Mouse (Mus musculus) CH12.LX (cell line): ENCODE measurements around the gene Car8. TPM values are rescaled to one million over a fixed set of nuclear protein-coding genes. Genes with fewer than 3 reads are reported as not detected.

Source experiments
- DNase-seq: peaks from one replicate; pipeline ENCODE4 v3.0.0-alpha.2; 2013; ENCODE audit errors: extremely low read depth
- H3K27ac ChIP-seq: 2 replicates; pipeline ENCODE4 v1.5.1; 2012; ENCODE audit warnings: low read depth, mild to moderate bottlenecking, control low read depth, moderate library complexity; ENCODE audit not compliant: insufficient read depth
- H3K27me3 ChIP-seq: replicated peaks from 2 replicates; pipeline ENCODE3; 2012; ENCODE audit warnings: inconsistent platforms
- H3K36me3 ChIP-seq, 2 experiments: replicated peaks in 1 of 2; 2 replicates each; pipeline versions ENCODE3 to v1.6.1; 2012; ENCODE audit warnings: inconsistent platforms in 1 of 2, low read length in 1 of 2, mild to moderate bottlenecking in 1 of 2, mixed read lengths in 1 of 2, moderate library complexity in 1 of 2; ENCODE audit not compliant: control insufficient read depth in 1 of 2, insufficient read depth in 1 of 2
- H3K4me1 ChIP-seq, 2 experiments: 2 replicates each; pipeline ENCODE4 v1.6.1; 2012; ENCODE audit warnings: inconsistent platforms in 1 of 2, moderate library complexity in 1 of 2; ENCODE audit not compliant: insufficient read depth in 2 of 2, control insufficient read depth in 1 of 2
- H3K4me2 ChIP-seq: 2 replicates; pipeline ENCODE4 v1.6.1; 2012; ENCODE audit warnings: low read depth, mild to moderate bottlenecking, control low read depth; ENCODE audit not compliant: poor library complexity, insufficient read depth, severe bottlenecking
- H3K4me3 ChIP-seq, 3 experiments: fragments of 150-350 bp in 1 of 3; sonication (generic) in 1 of 3; replicated peaks in 1 of 3; 2 replicates each; pipeline versions ENCODE3 to v1.5.1; 2011 to 2012; ENCODE audit warnings: low read depth in 2 of 3, low read length in 2 of 3, mild to moderate bottlenecking in 2 of 3, moderate library complexity in 2 of 3, control low read depth in 1 of 3, improper control_type of control experiment in 1 of 3, inconsistent platforms in 1 of 3, mixed read lengths in 1 of 3; ENCODE audit not compliant: poor library complexity in 1 of 3
- H3K79me2 ChIP-seq: replicated peaks from 2 replicates; pipeline ENCODE4 v1.6.1; 2012; ENCODE audit warnings: mild to moderate bottlenecking, moderate library complexity; ENCODE audit not compliant: control insufficient read depth, poor library complexity, insufficient read depth, severe bottlenecking; ENCODE audit errors: extremely low read depth
- H3K9ac ChIP-seq: 2 replicates; pipeline ENCODE4 v1.6.1; 2012; ENCODE audit warnings: low read depth, mild to moderate bottlenecking, control low read depth, moderate library complexity; ENCODE audit not compliant: insufficient read depth
- H3K9me3 ChIP-seq: replicated peaks from 2 replicates; pipeline ENCODE3; 2012; ENCODE audit warnings: low read length, inconsistent platforms, mixed read lengths
- CHD1 ChIP-seq: IDR thresholded peaks from 2 replicates; pipeline ENCODE4 v1.6.1; 2012; ENCODE audit warnings: low read depth, low read length, improper control_type of control experiment, inconsistent platforms
- CTCF ChIP-seq, 2 experiments: IDR thresholded peaks in 1 of 2; conservative IDR thresholded peaks in 1 of 2; 2 replicates each; pipeline ENCODE4 v1.5.1; 2011 to 2012; ENCODE audit warnings: low read depth in 2 of 2, low read length in 2 of 2, improper control_type of control experiment in 1 of 2, inconsistent platforms in 1 of 2, mild to moderate bottlenecking in 1 of 2, moderate library complexity in 1 of 2
- ELF1 ChIP-seq: IDR thresholded peaks from 2 replicates; pipeline ENCODE4 v1.6.1; 2014; ENCODE audit warnings: low read depth, mild to moderate bottlenecking, inconsistent platforms, low read length, improper control_type of control experiment
- ETS1 ChIP-seq: conservative IDR thresholded peaks from 2 replicates; pipeline ENCODE4 v1.6.1; 2012; ENCODE audit warnings: low read depth, mild to moderate bottlenecking, inconsistent platforms, low read length, improper control_type of control experiment, moderate library complexity
- GABPA ChIP-seq: IDR thresholded peaks from 2 replicates; pipeline ENCODE4 v1.6.1; 2012; ENCODE audit warnings: low read depth, low read length, improper control_type of control experiment, inconsistent platforms; ENCODE audit not compliant: insufficient replicate concordance
- IRF4 ChIP-seq: IDR thresholded peaks from 2 replicates; pipeline ENCODE4 v1.6.1; 2014; ENCODE audit warnings: low read depth, mild to moderate bottlenecking, inconsistent platforms, low read length, improper control_type of control experiment
- JUND ChIP-seq: conservative IDR thresholded peaks from 2 replicates; pipeline ENCODE4 v1.6.1; 2011; ENCODE audit warnings: low read depth, low read length, improper control_type of control experiment
- KAT2A ChIP-seq: IDR thresholded peaks from 2 replicates; pipeline ENCODE4 v1.6.1; 2012; ENCODE audit warnings: low read length, improper control_type of control experiment, inconsistent platforms; ENCODE audit not compliant: insufficient replicate concordance
- MAZ ChIP-seq: IDR thresholded peaks from 2 replicates; pipeline ENCODE4 v1.6.1; 2012; ENCODE audit warnings: low read depth, mild to moderate bottlenecking, inconsistent platforms, low read length, improper control_type of control experiment, moderate library complexity
- MEF2A ChIP-seq: IDR thresholded peaks from 2 replicates; pipeline ENCODE4 v1.6.1; 2014; ENCODE audit warnings: low read depth, mild to moderate bottlenecking, inconsistent platforms, low read length, improper control_type of control experiment, borderline replicate concordance
- MXI1 ChIP-seq: IDR thresholded peaks from 2 replicates; pipeline ENCODE4 v1.6.1; 2011; ENCODE audit warnings: mild to moderate bottlenecking, low read depth, low read length, improper control_type of control experiment
- MYC ChIP-seq: IDR thresholded peaks from 2 replicates; pipeline ENCODE4 v1.6.1; 2011; ENCODE audit warnings: low read depth, mild to moderate bottlenecking, improper control_type of control experiment, low read length
- NELFE ChIP-seq: IDR thresholded peaks from 2 replicates; pipeline ENCODE4 v1.6.1; 2011; ENCODE audit warnings: low read depth, low read length, improper control_type of control experiment
- NRF1 ChIP-seq: IDR thresholded peaks from 2 replicates; pipeline ENCODE4 v1.6.1; 2014; ENCODE audit warnings: low read depth, mild to moderate bottlenecking, inconsistent platforms, low read length, improper control_type of control experiment, moderate library complexity
- POLR2AphosphoS2 ChIP-seq: IDR thresholded peaks from 2 replicates; pipeline ENCODE4 v1.6.1; 2011; ENCODE audit warnings: low read depth, low read length, improper control_type of control experiment
- RCOR1 ChIP-seq: conservative IDR thresholded peaks from 2 replicates; pipeline ENCODE4 v1.6.1; 2012; ENCODE audit warnings: low read depth, mild to moderate bottlenecking, inconsistent platforms, low read length, improper control_type of control experiment
- SMC3 ChIP-seq: IDR thresholded peaks from 2 replicates; pipeline ENCODE4 v1.6.1; 2011; ENCODE audit warnings: low read depth, low read length, improper control_type of control experiment
- TBP ChIP-seq: conservative IDR thresholded peaks from 2 replicates; pipeline ENCODE4 v1.6.1; 2011; ENCODE audit warnings: low read depth, low read length, improper control_type of control experiment
- TCF12 ChIP-seq: IDR thresholded peaks from 2 replicates; pipeline ENCODE4 v1.6.1; 2014; ENCODE audit warnings: low read depth, mild to moderate bottlenecking, inconsistent platforms, low read length, improper control_type of control experiment
- USF1 ChIP-seq: IDR thresholded peaks from 2 replicates; pipeline ENCODE4 v1.6.1; 2014; ENCODE audit warnings: low read depth, mild to moderate bottlenecking, inconsistent platforms, low read length, improper control_type of control experiment
- ZNF384 ChIP-seq: IDR thresholded peaks from 2 replicates; pipeline ENCODE4 v1.6.1; 2012; ENCODE audit warnings: low read depth, low read length, improper control_type of control experiment, inconsistent platforms
- dilution Hi-C: fragments of 300-500 bp; cut with MboI; formaldehyde crosslinking; loops from 2 replicates; pipeline ENCODE4 v1.14.3; 2020; ENCODE audit warnings: low sequenced_read_pairs; ENCODE audit not compliant: extremely low pct_unique_long_range_greater_than_20kb, extremely low pct_ligation_motif_present
- in situ Hi-C: fragments of 300-500 bp; cut with MboI; formaldehyde crosslinking; loops from 3 replicates; pipeline ENCODE4 v1.14.3; 2019; ENCODE audit warnings: low sequenced_read_pairs, low pct_ligation_motif_present, low pct_unique_long_range_greater_than_20kb, mixed read lengths
- polyA plus RNA-seq: library from polyadenylated mRNA; unstranded; fragments of >175 nt; gene quantifications from 2 replicates; pipeline ENCODE4 v1.2.1, GENCODE M21; 2012; ENCODE audit warnings: low read depth; ENCODE audit not compliant: insufficient read length
- total RNA-seq, 2 experiments: library from RNA; depleted of rRNA; stranded (reverse); fragments of 300-350 nt in 1 of 2; fragments of >200 nt in 1 of 2; gene quantifications; 2 replicates each; pipeline ENCODE4 v1.2.3; 2012 to 2014

Car8 gene
- total and polyA plus RNA-seq, 3 experiments = not detected

GRCm38 (mm10) chr4:8186921-8187687, 51.7 kb downstream of the Car8 start:
- no peaks in the 10 kb centered on the region for H3K79me2 ChIP-seq
- H3K9me3 ChIP-seq = no peaks in the 10 kb centered on the region
- TF ChIP-seq JUND (no peak), MEF2A (no peak), CHD1 (no peak), ETS1 (no peak), POLR2AphosphoS2 (no peak), KAT2A (no peak), GABPA (no peak), TBP (no peak), ELF1 (no peak), MAZ (no peak), NRF1 (no peak), NELFE (no peak), ZNF384 (no peak)
- no peak overlapping the region for H3K4me3 ChIP-seq
- DNase-seq = no peak
- H3K9ac ChIP-seq = no peak overlapping the region
- H3K27ac ChIP-seq = no peak overlapping the region
- dilution Hi-C loops (no loop called here), in situ Hi-C loops (loop anchor here (25.0 kb wide), 1 partner anchor 175 kb away; no protein-coding TSS in a partner anchor)
- no peaks in the 10 kb centered on the region for H3K4me1 ChIP-seq
- no peaks in the 10 kb centered on the region for H3K27me3 ChIP-seq
- H3K4me2 ChIP-seq = no peak overlapping the region
- no peaks in the 10 kb centered on the region for H3K36me3 ChIP-seq

DNA sequence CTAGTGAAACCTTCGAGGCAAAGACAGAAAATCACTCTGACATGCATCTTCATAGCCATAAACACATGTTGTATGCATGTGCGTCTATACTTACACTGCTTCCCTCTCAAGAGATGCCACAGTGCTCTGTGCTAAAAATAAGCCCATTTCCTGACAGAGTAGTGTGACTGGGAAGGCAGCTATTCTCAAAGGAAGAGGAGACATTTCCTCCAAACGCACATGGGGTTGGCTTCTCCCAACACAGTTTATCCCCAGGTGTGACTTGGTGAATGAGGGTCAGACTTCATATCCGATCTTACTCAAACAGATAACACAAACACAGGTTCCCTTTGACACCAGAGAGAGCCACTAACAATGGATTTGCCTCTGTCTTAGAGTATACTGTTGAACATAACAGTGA, 58.3 kb downstream of the Car8 start:
- in situ Hi-C loops = loop anchor here (25.0 kb wide), 1 partner anchor 182 kb away; no protein-coding TSS in a partner anchor
- Histone ChIP-seq H3K9ac (no peak overlapping the region), H3K27ac (no peak overlapping the region), H3K4me2 (no peak overlapping the region), H3K36me3 (no peaks in the 10 kb centered on the region), H3K4me1 (no peaks in the 10 kb centered on the region), H3K9me3 (no peaks in the 10 kb centered on the region), H3K27me3 (no peaks in the 10 kb centered on the region), H3K4me3 (no peak overlapping the region), H3K79me2 (no peaks in the 10 kb centered on the region)
- no peak for TF ChIP-seq CTCF (conservative IDR thresholded peaks at IDR 0.05 in 1 of 2, IDR thresholded peaks at IDR 0.05 in 1 of 2; ENCODE audit: low read depth in 2 of 2, low read length in 2 of 2)
- TF ChIP-seq RCOR1 = no peak
- no peak for TF ChIP-seq MXI1
- TF ChIP-seq MYC = no peak
- no peak for TF ChIP-seq NRF1
- no peak for TF ChIP-seq SMC3
- no peak for TF ChIP-seq JUND
- TF ChIP-seq MAZ = no peak
- TF ChIP-seq GABPA = no peak
- no peak for TF ChIP-seq ETS1
- TF ChIP-seq TCF12 = no peak
- TF ChIP-seq IRF4 = no peak
- TF ChIP-seq USF1 = no peak
- no peak for DNase-seq
- dilution Hi-C loops = no loop called here
